Mouse (Mus musculus): Measurements from ENCODE around the gene Grk1. TPM values are rescaled to one million over a fixed set of nuclear protein-coding genes. Genes with fewer than 3 reads are reported as not detected.

Gene Grk1
- polyA plus RNA-seq, 1 experiment from 2014 or later = 0.03 TPM

GRCm38 (mm10) chr8:13461085-13461765, 56.3 kb downstream of the Grk1 start:
- no peak overlapping the region for H3K9ac ChIP-seq (replicated peaks)
- 74% methylated on average over 17 of the region's 17 CpGs for WGBS
- no peak overlapping the region for H3K4me2 ChIP-seq (replicated peaks)
- H3K9me3 ChIP-seq = no peaks in the 10 kb centered on the region
- no peaks in the 10 kb centered on the region for H3K27me3 ChIP-seq
- no peak for ATAC-seq (ENCODE audit: low FRiP score, low read depth)
- H3K27ac ChIP-seq (replicated peaks) = no peak overlapping the region
- no peaks in the 10 kb centered on the region for H3K36me3 ChIP-seq
- no peaks in the 10 kb centered on the region for H3K4me1 ChIP-seq
- no peak overlapping the region for H3K4me3 ChIP-seq

GRCm38 (mm10) chr8:13461843-13462242, 57.0 kb downstream of the Grk1 start:
- H3K4me3 ChIP-seq = no peak overlapping the region
- no peaks in the 10 kb centered on the region for H3K9me3 ChIP-seq
- no peak overlapping the region for H3K4me2 ChIP-seq (replicated peaks)
- WGBS = 36% methylated on average over 4 of the region's 4 CpGs
- no peaks in the 10 kb centered on the region for H3K36me3 ChIP-seq
- H3K9ac ChIP-seq (replicated peaks) = no peak overlapping the region
- no peaks in the 10 kb centered on the region for H3K27me3 ChIP-seq
- no peak for ATAC-seq (ENCODE audit: low FRiP score, low read depth)
- no peak overlapping the region for H3K27ac ChIP-seq (replicated peaks)
- no peaks in the 10 kb centered on the region for H3K4me1 ChIP-seq

GRCm38 (mm10) chr8:13462392-13462791, 57.5 kb downstream of the Grk1 start:
- Histone ChIP-seq H3K9me3 (no peaks in the 10 kb centered on the region), H3K9ac (replicated peaks) (no peak overlapping the region), H3K4me1 (no peaks in the 10 kb centered on the region), H3K27ac (replicated peaks) (no peak overlapping the region), H3K4me2 (replicated peaks) (no peak overlapping the region), H3K27me3 (no peaks in the 10 kb centered on the region), H3K36me3 (no peaks in the 10 kb centered on the region), H3K4me3 (no peak overlapping the region)
- 81% methylated on average over 10 of the region's 10 CpGs for WGBS
- ATAC-seq (ENCODE audit: low FRiP score, low read depth) = no peak

GRCm38 (mm10) chr8:13465324-13465723, 60.4 kb downstream of the Grk1 start:
- Histone ChIP-seq H3K9ac (replicated peaks) (no peak overlapping the region), H3K4me3 (no peak overlapping the region), H3K9me3 (no peaks in the 10 kb centered on the region), H3K27ac (replicated peaks) (no peak overlapping the region), H3K4me1 (no peaks in the 10 kb centered on the region), H3K4me2 (replicated peaks) (no peak overlapping the region), H3K36me3 (no peaks in the 10 kb centered on the region), H3K27me3 (no peaks in the 10 kb centered on the region)
- ATAC-seq (ENCODE audit: low FRiP score, low read depth) = no peak
- WGBS = 65% methylated on average over 7 of the region's 7 CpGs

GRCm38 (mm10) chr8:13466989-13467388, 62.1 kb downstream of the Grk1 start:
- no peaks in the 10 kb centered on the region for H3K27me3 ChIP-seq
- 70% methylated on average over 5 of the region's 5 CpGs for WGBS
- no peaks in the 10 kb centered on the region for H3K4me1 ChIP-seq

GRCm38 (mm10) chr8:13468737-13469136, 63.9 kb downstream of the Grk1 start:
- no peak for ATAC-seq (ENCODE audit: low FRiP score, low read depth)
- H3K9ac ChIP-seq (replicated peaks) = no peak overlapping the region
- no peaks in the 10 kb centered on the region for H3K27me3 ChIP-seq
- no peak overlapping the region for H3K4me3 ChIP-seq
- H3K36me3 ChIP-seq = no peaks in the 10 kb centered on the region
- no peak overlapping the region for H3K27ac ChIP-seq (replicated peaks)
- no peaks in the 10 kb centered on the region for H3K4me1 ChIP-seq
- 82% methylated on average over 9 of the region's 9 CpGs for WGBS
- H3K9me3 ChIP-seq = no peaks in the 10 kb centered on the region
- H3K4me2 ChIP-seq (replicated peaks) = no peak overlapping the region

More at GRCm38 (mm10) chr8:13466989-13467388, 62.1 kb downstream of the Grk1 start:
- H3K27ac ChIP-seq (replicated peaks) = no peak overlapping the region
- no peaks in the 10 kb centered on the region for H3K9me3 ChIP-seq
- no peak overlapping the region for H3K4me2 ChIP-seq (replicated peaks)
- no peak overlapping the region for H3K4me3 ChIP-seq
- ATAC-seq (ENCODE audit: low FRiP score, low read depth) = no peak
- no peaks in the 10 kb centered on the region for H3K36me3 ChIP-seq
- no peak overlapping the region for H3K9ac ChIP-seq (replicated peaks)

- no peak overlapping the region for H3K9ac ChIP-seq (replicated peaks)
- H3K27ac ChIP-seq (replicated peaks) = no peak overlapping the region
- no peak overlapping the region for H3K4me3 ChIP-seq
- no peaks in the 10 kb centered on the region for H3K4me1 ChIP-seq
- H3K4me2 ChIP-seq (replicated peaks) = no peak overlapping the region
- H3K9me3 ChIP-seq = no peaks in the 10 kb centered on the region
- H3K27me3 ChIP-seq = no peaks in the 10 kb centered on the region
- no peak for ATAC-seq (ENCODE audit: low FRiP score, low read depth)
- no peaks in the 10 kb centered on the region for H3K36me3 ChIP-seq
- 88% methylated on average over 11 of the region's 11 CpGs for WGBS
Measured at GRCm38 (mm10) chr8:13471484-13471883, 66.6 kb downstream of the Grk1 start.

Other genes starting within 250 kb of the Grk1 start
- gene Lamp1, start 245.9 kb upstream of the Grk1 start, polyA plus RNA-seq (2016; fragmentation: Nextera tagmentation; extraction: Ambion mirVana) = 242 and 251 TPM in 2 replicates
- gene Grtp1, start 204.5 kb upstream of the Grk1 start, polyA plus RNA-seq (2016; fragmentation: Nextera tagmentation; extraction: Ambion mirVana) = 16.4 and 17.1 TPM in 2 replicates
- gene Adprhl1, start 150.9 kb upstream of the Grk1 start, polyA plus RNA-seq (2016; fragmentation: Nextera tagmentation; extraction: Ambion mirVana) = 0.28 TPM in 1 of 2 replicates, not detected in the other
- 30.9 and 33.5 TPM in 2 replicates for gene Dcun1d2, start 117.0 kb upstream of the Grk1 start, polyA plus RNA-seq (2016; fragmentation: Nextera tagmentation; extraction: Ambion mirVana)
- gene Tmco3, start 116.9 kb upstream of the Grk1 start, polyA plus RNA-seq (2016; fragmentation: Nextera tagmentation; extraction: Ambion mirVana) = 36.5 and 47.8 TPM in 2 replicates
- 173 and 178 TPM in 2 replicates for gene Tfdp1, start 66.3 kb upstream of the Grk1 start, polyA plus RNA-seq (2016; fragmentation: Nextera tagmentation; extraction: Ambion mirVana)
- not detected in 2 replicates for gene Atp4b, start 8.3 kb upstream of the Grk1 start, polyA plus RNA-seq (2016; fragmentation: Nextera tagmentation; extraction: Ambion mirVana)
- not detected in 2 replicates for gene Tmem255b, start 30.1 kb downstream of the Grk1 start, polyA plus RNA-seq (2016; fragmentation: Nextera tagmentation; extraction: Ambion mirVana)
- 17.0 and 18.0 TPM in 2 replicates for gene Gas6, start 89.4 kb downstream of the Grk1 start, polyA plus RNA-seq (2016; fragmentation: Nextera tagmentation; extraction: Ambion mirVana)
- gene 1700029H14Rik, start 157.4 kb downstream of the Grk1 start, polyA plus RNA-seq (2016; fragmentation: Nextera tagmentation; extraction: Ambion mirVana) = not detected in 2 replicates